Mouse (Mus musculus) spleen, postnatal 10 days (tissue): ENCODE measurements around the gene Col4a2.
A peak's percentile ranks its signal among the peaks of the same experiment; 100 is the strongest.

Experiments
- DNase-seq, 2 experiments: peaks; one replicate each; pipeline ENCODE4 v3.0.0; 2021 to 2022; ENCODE audit warnings: low spot score in 2 of 2

Gene Col4a2

DNA sequence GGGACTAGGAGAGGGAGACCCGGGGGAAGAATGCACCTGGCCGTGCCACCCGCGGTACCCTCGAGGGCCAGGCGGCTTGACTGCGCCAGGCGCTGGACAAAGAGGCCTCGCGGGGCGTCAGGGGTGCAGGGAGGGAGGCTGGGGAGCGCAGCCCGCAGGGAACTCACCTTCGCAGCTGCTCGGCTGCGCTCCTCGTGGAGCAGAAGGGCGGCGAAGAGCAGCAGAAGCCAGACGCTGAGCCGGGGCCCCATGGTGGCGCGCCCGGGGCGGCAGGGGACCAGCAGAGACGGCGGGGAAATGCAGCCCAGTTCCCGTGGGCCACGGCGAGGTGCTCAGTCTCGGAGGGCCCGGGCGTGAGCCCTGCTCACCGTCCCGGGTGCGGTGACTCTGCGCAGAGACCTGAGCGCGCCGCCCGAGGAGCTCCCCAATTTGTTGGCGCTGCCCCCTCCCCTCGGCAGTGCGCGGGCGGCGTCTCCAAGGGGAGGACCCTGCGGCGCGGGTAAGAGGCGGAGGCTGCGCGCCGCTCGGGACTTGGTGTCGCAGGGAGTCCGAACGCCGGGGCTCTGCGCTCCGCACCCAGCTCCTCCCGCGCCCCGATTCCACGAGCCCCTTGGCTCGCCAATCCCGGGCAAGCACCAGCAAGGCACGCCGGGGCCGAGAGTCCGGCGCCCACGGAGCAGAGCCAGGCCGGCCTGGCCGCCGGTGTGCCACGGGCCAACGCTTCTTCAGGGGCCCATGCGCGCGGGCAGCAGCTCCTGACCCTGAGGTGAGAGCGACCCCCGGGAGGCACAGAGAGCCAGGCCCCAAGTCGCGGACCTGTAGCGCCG is at the start of gene Col4a2, which contains the start of gene Col4a1:
Gene Col4a2, plus strand, starts transcription at position 457 of the 827 bp plus-strand sequence.
Gene Col4a1, minus strand, starts transcription at position 478 of the 827 bp plus-strand sequence.
- no peak for DNase-seq

DNA sequence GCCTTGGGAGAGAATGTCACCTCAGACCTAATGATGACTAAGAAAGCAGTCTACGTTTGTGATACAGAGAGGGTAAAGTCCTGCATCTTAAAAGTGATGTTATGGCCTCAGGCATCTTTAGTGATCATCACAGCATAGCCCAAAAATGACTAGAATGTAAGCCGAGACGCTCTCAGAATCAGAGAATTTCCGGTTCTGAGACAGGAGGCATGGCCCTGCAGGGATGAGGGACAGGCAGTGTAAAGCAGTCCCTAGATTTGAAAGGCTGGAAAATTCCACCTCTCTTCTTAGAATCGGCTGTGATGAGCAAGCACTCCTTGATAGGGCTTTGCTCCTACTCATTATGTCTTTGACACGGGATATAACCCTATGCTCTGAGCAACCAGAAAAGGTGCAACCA is 48.8 kb upstream of the Col4a2 start:
- DNase-seq = no peak

DNA sequence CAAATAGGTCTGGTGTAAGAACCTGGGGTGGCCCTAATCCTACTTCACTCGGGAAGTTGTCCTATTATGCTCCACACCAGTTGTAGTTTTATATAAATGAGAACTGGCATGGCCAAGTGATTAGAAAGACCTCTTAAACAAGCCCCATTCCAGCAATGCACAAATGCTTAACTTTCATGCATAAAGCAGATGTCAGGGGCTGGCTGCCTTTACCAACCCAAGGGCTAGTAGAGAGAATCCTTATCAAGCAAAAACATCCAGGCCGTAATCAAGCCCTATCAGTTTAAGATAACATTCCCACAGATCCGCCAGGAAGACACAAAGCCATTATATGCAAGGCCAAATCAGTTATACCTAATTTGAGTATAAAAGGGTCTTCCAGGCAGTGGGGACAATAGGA is 46.6 kb upstream of the Col4a2 start:
- no peak for DNase-seq

DNA sequence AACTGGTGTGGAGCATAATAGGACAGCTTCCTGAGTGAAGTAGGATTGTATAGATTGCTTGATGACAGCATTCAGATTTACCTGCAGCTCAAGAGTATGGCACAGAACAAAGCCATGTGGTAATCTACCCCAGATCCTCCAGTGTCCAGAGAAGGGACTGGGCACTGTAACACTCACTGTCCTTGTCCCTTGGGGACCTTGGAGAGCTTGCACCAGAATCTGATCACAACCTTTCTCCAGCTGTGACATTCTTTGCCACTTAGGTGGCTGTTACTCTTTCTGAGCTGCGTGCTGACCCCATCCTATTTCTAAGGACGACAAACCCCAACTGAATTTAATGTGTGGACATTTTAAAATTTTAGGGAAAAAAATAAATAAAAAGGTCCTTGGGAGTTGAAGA is 46.1 kb upstream of the Col4a2 start:
- no peak for DNase-seq

DNA sequence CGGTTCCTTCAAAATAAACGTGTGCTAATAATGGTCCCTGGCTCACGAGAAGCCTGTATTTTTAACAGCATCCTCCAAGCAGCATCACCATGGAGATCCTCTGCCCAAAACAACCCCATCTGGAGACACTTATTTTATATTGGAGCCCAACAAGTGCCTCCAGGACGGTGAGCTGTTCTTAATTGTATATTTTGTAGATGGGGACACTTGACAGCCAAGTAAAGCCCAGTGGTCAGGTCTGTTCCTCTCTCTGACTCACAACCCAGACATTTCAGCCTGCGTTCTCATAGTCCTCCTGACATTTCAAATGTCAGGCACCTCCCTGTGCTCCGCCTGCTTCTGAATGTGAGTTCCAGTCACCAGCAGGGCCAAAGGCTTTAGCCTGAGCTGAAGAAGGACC is 43.9 kb upstream of the Col4a2 start:
- no peak for DNase-seq

DNA sequence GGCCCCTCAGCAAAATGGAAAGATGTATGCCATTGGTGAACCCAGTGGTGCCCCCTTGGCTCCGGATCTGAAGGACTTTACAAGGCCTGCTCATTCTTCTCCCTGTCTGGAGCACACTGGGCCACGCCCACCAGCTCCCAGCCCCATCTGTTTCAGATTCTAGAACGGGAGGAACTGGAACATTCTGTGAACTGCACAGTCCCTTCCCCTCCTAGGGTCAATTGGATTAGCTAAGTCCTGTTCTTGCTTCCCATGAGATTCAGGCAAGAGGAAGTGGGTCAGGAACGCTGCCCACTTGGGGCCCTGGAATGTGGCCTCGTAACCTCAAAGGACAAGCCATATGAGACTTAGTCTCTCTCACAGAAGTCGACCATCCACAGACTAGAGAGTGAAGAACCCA is 41.8 kb upstream of the Col4a2 start:
- DNase-seq = no peak

DNA sequence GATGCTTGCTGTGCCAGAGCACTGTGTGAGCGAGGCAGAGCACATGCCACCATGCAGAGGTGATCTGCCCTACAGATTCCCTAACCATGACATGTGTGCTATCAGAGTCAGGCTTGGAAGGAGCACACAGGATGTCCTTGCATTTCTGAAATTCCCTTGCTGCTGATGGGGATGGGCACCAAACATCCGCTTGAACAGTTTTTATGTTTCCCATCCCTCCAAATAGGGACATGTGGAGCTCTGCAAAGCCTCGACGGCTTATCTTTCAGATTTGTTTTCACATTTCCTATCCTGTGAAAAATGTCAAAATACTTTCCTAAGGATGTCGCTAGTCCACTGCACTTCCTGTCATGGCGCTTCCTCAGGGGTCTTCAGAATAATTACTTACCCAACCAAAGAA is 40.4 kb upstream of the Col4a2 start:
- no peak for DNase-seq

DNA sequence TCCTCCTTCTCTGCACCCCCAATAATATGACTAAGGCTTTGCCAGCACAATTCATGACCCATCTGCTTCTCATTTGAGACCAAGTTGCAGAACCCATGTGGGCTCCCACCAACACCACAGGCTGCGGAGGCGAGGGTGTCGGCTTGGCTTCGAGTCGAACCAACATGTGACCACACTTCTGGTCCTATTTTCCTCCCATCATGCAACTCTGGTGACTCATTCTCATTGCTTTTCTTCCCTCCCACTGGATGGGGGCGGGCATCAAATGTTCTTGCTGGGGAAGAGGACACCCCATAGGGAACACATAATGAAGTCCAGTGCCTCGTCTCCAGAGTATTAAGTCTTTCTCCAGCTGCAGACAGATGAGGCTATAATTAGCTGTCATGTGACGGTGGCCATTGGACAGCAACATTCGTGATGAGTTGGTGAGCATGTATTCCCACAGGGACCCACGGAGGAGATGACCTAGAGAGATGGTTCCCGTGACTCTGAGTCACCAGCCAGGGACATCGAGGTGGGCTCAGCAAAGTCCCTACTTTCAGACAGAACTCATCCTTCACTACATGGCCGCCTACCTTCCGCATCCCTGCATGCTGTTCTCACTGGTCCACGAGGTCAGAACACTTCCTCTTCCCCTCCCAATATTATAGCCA is 39.0 kb upstream of the Col4a2 start:
- DNase-seq = no peak

DNA sequence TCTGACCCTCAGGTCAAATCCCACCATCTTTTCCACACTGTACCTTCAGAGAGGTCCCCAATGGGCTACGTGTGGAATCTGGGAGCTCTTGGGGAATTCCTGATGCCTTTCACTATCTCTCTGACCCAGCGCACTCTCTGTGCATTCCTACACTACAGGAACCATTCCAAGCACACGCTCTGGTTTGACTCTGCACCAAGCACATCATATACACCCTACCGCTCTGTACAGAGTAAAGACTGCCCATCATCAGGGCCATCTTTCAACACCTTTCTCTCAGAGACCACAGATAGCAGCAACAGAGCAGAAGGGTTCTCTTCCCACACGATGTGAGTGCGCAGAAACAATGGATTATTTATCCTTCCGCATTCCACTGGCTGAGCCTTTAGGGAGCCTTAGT is 38.2 kb upstream of the Col4a2 start:
- no peak for DNase-seq

DNA sequence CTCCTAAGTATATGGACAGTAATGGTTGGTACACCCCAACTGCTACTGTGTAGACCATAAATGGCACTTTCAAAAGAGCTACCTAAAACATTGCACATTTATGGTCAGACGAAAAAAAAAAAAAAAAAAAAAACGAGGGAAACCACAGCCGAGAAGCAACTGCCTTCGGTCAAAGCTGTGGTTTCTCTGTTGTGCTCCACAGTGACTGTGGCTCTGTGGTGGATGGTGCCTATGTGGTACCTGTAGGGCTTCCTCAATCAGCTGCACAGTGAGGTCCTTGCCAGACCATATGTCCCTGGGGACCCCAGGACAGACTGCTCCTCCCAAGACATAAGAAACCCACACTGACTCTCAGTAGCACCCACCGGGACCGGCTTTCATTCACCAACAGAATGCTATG is 36.3 kb upstream of the Col4a2 start:
- no peak for DNase-seq

DNA sequence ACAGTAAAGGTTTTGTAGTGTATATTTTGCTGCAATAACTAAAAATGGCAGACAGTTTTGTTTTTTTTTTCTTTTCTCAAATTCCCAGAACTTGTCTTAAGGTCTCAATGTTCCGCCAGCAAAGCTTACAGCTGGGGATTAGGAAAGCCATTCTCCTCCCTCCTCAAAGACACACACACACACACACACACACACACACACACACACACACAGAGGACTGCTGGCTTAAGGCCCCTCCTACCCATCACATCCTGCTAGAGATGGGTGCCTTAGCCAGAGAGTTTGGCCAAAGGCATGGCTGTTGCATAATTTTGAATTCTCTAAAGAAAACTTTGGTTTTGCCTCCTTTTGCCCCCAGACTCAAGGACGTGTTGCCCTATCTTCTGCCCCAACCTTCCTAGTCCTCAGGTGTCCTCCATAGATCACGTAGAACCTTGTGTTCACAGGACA is 35.0 kb upstream of the Col4a2 start:
- DNase-seq = no peak

DNA sequence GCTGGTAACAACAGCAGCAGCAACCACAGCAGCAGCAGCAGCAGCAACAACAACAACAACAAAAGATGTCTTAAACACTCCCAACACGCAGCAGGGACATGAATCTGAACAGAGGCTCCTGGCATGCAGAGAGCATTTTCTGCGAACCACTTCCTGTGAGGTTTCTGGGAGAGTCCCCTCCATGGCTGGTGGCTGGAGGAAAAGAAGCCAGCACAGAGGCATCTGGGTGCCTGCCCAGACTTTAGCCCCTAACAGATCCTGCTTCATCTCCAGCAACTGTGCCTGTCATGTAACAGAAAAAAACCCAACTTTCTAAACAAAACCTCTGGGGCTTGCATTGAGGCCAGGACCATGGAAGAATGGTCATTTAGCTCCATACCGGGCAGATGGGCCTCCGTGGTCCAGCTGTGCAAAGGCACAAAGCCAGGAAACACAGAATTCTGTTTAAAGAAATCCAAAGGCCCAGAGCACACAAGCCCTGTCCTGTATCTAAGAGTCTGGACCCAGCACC is 34.4 kb upstream of the Col4a2 start:
- no peak for DNase-seq

DNA sequence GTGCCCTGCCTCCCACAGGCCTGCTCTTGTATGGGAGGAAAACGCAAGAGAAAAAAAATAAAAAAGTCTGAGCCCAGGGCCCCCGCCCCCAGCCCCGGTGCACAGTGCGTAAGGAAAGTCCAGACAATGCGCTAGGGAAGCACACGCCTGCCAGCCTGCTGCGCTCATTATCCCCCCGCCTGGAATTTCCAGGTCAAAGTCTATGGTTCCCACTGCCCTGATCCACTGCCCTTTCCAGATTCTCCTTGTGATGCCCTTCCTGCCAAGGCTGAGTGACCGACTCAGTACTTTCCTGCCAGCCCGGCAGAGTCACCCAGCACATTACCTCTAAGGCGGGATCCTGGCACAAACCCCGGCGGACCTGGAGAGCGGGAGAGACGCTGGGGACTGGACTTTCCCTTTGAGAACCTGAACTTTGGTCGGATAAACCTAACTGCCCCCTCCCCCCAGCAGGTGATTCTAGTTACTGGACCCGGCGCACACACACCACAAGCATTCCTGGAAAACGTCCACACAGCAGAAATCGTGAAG is 33.2 kb upstream of the Col4a2 start:
- DNase-seq = no peak

DNA sequence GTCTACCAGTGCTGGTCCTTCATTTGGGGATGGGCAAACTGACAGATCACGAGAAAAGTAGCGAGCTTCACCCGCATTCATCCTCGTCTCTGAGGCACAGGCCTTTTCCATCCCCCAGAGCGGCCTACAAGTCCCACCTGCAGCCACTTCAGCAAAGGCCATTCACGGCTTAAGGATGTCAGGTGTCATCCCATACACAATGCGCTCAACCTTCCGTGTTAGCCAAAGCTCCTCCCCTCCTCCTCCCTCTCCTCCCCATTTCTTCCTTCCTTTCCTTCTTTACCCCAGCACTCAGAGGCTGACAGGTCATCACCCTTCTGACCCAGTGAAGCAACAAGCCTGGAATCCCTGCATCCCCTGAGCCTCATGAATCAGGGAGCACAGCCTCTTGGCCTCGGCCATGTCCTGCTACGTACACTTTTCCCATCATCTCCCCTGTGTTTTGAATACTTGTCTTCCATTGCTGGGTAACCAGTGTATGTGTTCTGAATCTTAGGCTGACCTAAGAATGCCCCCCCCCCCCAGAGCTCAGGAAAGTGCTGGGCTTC is 31.8 kb upstream of the Col4a2 start:
- no peak for DNase-seq

DNA sequence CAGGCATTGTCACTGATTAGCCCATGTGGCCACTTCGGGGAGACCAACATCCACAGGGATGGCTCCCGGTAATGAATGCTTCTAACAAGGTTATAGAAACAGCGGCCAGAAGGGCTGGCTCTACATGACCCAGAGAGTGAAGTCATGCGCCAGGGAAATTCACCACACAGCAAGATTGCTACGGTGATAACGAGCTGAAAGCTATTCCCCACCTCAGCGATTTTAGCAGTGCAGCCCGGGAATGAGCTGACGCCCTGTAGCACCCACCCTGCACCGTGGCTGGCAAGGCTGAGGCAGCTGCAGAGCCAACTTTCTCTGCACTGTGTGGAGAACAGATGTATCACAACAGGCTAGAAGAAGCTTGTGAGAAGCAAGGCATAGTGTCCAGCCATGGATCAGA is 30.5 kb upstream of the Col4a2 start:
- DNase-seq = no peak

DNA sequence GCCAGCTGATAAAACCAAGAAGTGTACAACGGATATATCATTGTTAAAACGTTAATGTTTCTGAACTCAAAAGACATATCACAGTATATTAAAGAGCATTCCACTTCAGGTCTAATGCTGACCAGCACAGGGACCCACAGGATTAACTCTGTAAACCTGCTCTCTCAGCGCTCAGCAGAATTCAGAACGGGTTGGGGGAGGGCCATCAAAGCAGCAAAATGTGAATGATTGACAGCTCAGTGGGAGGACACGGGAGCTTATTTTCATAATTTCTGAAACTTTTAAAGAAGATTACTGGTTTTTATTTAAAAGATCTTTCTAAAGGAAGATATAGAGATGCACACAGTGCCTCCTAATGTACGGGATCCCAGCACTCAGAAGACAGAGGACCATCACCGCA is 29.9 kb upstream of the Col4a2 start:
- DNase-seq = no peak

DNA sequence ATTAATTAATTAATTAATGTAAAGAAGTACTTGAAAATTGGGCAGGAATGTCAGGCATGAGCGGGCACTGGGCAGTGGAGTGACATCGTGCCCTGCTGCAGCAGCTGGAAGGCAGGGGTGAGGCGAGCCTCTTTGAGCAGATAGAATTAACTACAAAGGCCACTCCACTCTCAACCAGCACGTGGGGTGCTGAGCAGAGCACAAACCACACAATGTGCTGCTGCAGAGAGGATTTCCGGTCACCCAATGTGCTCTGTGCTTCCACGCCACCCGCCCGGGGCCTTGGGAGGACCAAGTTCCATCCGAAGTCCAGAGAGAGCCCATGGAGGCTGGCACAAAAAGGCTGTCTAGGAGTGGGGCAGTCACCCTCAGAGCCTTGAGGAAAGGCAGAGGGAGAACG is 29.4 kb upstream of the Col4a2 start:
- DNase-seq = peak in 1 of 2 experiments; percentile 19

DNA sequence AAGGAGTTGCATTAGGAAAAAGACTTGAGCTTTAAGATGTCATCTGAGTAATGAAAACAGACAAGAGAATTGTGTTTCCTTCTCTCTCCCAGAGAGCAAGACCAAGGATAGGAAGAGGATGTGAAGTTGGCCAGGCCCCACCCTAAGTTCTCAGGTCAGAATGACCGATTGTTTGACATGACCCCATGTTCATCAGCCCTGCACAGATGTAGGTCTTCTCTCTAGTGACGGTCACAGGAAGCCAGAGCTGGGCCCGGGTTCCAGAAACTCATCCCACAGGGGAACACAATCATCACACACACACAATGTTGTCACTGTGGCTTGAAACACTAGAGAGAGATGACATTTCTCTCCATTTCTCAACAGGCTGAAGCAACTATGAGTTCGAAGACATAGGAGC is 27.2 kb upstream of the Col4a2 start:
- no peak for DNase-seq

DNA sequence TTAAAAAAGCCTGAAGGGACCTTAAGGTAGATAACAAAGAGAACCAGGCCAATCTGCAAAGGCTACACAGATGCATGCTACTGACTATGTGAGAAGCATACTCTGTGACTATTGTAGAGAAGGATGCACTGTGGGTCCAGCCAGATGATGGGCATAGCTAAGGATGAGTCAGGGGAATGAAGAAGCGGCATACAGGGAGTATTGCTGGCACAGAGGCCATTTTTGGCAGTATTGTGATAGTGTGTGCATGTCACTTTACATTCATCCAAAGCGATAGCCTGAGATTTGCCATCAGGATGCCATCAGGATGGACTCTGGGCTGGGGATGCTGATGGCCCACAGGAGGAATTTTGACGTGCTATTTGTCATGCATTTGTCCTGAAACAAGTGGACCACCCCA is 25.5 kb upstream of the Col4a2 start:
- no peak for DNase-seq

DNA sequence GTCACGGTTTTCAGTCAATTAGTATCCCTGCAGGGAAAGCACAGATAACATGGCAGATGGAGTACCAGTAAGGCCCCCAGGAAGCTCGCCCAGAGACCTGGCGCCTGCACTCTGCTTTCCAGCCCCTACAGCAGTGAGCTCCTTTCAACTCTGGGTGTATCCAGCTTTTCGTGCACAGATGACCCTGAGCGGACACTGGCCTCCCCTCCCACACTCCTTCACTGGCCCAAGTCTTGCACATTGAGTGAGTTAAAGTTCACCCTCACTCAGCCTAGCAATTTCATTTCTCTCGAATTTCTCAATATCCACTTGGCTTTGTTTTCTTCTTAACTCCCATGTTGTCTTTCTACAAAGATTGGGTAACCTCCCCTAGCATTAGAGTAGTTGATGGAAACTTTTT is 24.3 kb upstream of the Col4a2 start:
- no peak for DNase-seq

DNA sequence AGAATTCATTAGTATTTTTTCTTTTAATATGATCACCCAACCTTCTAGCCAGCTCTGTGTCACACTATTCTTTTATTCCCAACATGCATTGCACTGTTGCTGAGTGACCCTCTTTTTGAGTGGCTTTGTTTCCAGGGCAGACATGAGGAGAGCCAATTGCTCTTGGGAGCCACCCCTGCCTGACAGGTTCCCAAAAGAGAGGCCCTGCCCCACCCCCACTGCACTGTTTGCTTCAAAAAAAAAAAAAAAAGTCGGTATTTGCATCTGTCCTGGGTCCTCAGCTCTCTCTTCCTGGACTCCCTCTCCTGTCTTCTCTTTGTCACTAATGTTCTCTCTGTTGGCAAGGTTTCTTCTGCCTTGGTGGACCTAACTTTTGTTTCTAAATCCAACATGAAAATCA is 22.1 kb upstream of the Col4a2 start:
- no peak for DNase-seq

DNA sequence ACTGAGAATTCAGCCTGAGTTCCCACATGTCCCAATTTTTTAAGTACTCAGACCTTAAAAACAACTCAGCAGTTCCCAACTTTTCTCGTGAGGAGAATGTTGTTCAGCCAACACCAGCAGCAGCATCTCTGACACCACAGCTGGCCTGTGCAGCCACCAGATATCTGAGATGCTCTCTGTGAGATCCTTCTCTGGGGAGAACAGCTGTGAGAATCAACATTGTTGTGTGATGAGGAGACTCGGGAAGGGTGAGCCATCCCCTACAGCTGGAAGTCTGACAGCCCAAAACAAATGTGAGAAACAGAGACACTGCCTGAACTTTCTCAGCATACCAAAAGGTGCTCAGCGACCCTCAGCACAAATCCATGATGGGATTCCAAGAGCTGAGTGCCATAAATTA is 20.0 kb upstream of the Col4a2 start:
- DNase-seq = no peak
